Mouse (Mus musculus): ENCODE data around the gene Hexa.

GRCm38 (mm10) chr9:59522906-59523305, 16.4 kb upstream of the Hexa start:
- TF ChIP-seq CTCF (conservative IDR thresholded peaks at IDR 0.05; ENCODE audit: low read length), result no peak
- no peak for TF ChIP-seq NANOG (IDR thresholded peaks at IDR 0.05; ENCODE audit: borderline replicate concordance, low read length)

Data from E14TG2a.4 (cell line).